Mouse (Mus musculus) C2C12 (cell line): ENCODE measurements around the gene Cklf. TPM values are rescaled to one million over a fixed set of nuclear protein-coding genes. Genes with fewer than 3 reads are reported as not detected.

Experiments
- H3K27me3 ChIP-seq: one replicate; pipeline ENCODE4 v1.6.1; 2011; ENCODE audit not compliant: control insufficient read depth, insufficient read depth, insufficient read length
- H3K36me3 ChIP-seq: one replicate; pipeline ENCODE4 v1.6.1; 2011; ENCODE audit not compliant: control insufficient read depth, insufficient read depth
- H3K4me3 ChIP-seq: one replicate; pipeline ENCODE4 v1.5.1; 2011; ENCODE audit warnings: mild to moderate bottlenecking, control low read depth; ENCODE audit not compliant: poor library complexity, insufficient read depth, severe bottlenecking
- H3K79me2 ChIP-seq: one replicate; pipeline ENCODE4 v1.6.1; 2011; ENCODE audit not compliant: control insufficient read depth, insufficient read depth
- H3K79me3 ChIP-seq: one replicate; pipeline ENCODE4 v1.6.1; 2011; ENCODE audit warnings: low read depth, control low read depth
- H3ac ChIP-seq: one replicate; pipeline ENCODE3; 2011; ENCODE audit warnings: low read depth; ENCODE audit not compliant: control insufficient read depth, insufficient read length
- CEBPB ChIP-seq: IDR thresholded peaks from one replicate; pipeline ENCODE4 v1.6.1; 2011; ENCODE audit warnings: low read depth, mild to moderate bottlenecking, control low read depth, moderate library complexity
- CTCF ChIP-seq: IDR thresholded peaks from one replicate; pipeline ENCODE4 v1.5.1; 2011; ENCODE audit not compliant: control insufficient read depth, insufficient read depth, insufficient read length
- FOSL1 ChIP-seq: IDR thresholded peaks from one replicate; pipeline ENCODE4 v1.8.0; 2011; ENCODE audit warnings: mild to moderate bottlenecking, low read length; ENCODE audit not compliant: poor library complexity, insufficient read depth, severe bottlenecking
- MAX ChIP-seq: IDR thresholded peaks from one replicate; pipeline ENCODE4 v1.6.1; 2011; ENCODE audit warnings: mild to moderate bottlenecking, control low read depth
- MYOD1 ChIP-seq: IDR thresholded peaks from one replicate; pipeline ENCODE4 v1.6.1; 2011; ENCODE audit warnings: low read depth; ENCODE audit not compliant: control insufficient read depth, insufficient read length
- MYOG ChIP-seq: IDR thresholded peaks from one replicate; pipeline ENCODE4 v1.6.1; 2011; ENCODE audit not compliant: control insufficient read depth, insufficient read length; ENCODE audit errors: extremely low read depth
- USF1 ChIP-seq: IDR thresholded peaks from one replicate; pipeline ENCODE4 v1.6.1; 2011; ENCODE audit warnings: low read depth, mild to moderate bottlenecking, control low read depth, moderate library complexity
- polyA plus RNA-seq: library from polyadenylated mRNA; unstranded; fragments of >200 nt; fragmentation: generic; extraction: Trizol; gene quantifications from one replicate; pipeline ENCODE4 v1.2.1, GENCODE M21; 2012; ENCODE audit warnings: missing spikeins

Gene Cklf
- polyA plus RNA-seq, 1 experiment = 19.4 TPM

DNA sequence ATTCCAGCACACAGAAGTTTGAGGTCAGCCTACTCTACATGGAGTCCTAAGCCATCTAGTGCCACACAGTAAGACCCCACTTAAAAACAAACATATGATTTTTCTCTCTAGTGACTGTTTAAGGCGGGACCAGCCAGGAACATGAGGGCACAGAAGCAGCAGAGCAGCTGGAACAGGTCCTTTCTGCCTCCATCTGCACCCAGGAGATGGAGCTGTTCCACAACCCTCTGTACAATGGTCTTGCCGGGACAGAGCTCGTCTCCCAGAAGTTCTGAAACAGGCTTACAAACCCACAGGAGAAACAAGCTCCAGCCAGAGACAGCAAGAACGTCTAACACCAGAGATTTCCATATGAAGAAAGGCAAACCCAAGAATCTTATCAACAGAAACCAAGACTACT is 62.6 kb downstream of the Cklf start:
- H3K79me3 ChIP-seq = no peaks in the 10 kb centered on the region
- no peak overlapping the region for H3ac ChIP-seq
- no peaks in the 10 kb centered on the region for H3K79me2 ChIP-seq
- H3K27me3 ChIP-seq = peaks cover 17% of the 10 kb centered on the region
- no peak overlapping the region for H3K4me3 ChIP-seq
- TF ChIP-seq CEBPB (no peak), FOSL1 (no peak), CTCF (no peak), MYOD1 (no peak), USF1 (no peak), MAX (no peak), MYOG (no peak)
- H3K36me3 ChIP-seq = no peaks in the 10 kb centered on the region

Other genes starting within 250 kb of the Cklf start
- gene Cdh5, start 149.2 kb upstream of the Cklf start, polyA plus RNA-seq = 0.04 TPM
- gene Bean1, start 80.4 kb upstream of the Cklf start, polyA plus RNA-seq = 0.13 TPM
- gene Tk2, start 2.3 kb upstream of the Cklf start, polyA plus RNA-seq = 11.7 TPM
- not detected for gene Cmtm2a, start 42.3 kb downstream of the Cklf start, polyA plus RNA-seq
- gene Gm45711, start 59.2 kb downstream of the Cklf start, polyA plus RNA-seq = not detected
- gene Cmtm1, start 59.3 kb downstream of the Cklf start, polyA plus RNA-seq = not detected
- not detected for gene Gm11020, start 70.7 kb downstream of the Cklf start, polyA plus RNA-seq
- not detected for gene Cmtm2b, start 71.4 kb downstream of the Cklf start, polyA plus RNA-seq
- gene Cmtm3, start 88.5 kb downstream of the Cklf start, polyA plus RNA-seq = 86.5 TPM
- 11.3 TPM for gene Cmtm4, start 144.9 kb downstream of the Cklf start, polyA plus RNA-seq
- 26.8 TPM for gene Dync1li2, start 192.2 kb downstream of the Cklf start, polyA plus RNA-seq